17 mouse cellular contexts compared by ENCODE assay signal in the genomic region with DNA sequence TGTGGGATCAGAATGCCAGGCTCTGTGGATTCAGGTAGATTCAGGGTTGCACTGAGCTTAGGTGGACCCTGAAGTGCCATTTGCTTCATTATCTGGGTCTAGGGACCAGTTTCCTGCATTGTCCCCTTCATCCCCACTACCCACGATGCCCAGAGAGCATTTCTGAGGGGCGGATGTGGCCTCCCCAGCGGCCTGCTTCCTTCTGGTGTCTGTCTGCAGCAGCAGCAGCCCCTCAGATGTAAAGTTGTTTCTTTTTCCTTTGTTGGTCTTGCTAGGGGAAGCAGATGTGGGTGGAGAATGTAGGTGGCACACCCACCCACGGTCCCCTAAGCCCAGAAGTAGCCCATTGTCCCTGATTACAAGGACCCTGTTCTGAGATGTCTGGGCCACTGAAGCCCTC.
DNase-seq lines count a peak whose midpoint lies in the region; ATAC-seq and TF ChIP-seq lines count a peak whose summit lies in the region.
"Had no signal": no experiment of that assay in that cellular context is flagged by ENCODE, and none has a peak within 500 bp of the region (broad histone marks: within the 10 kb centered on the region; RNA-seq: fewer than 3 reads in every experiment).

No protein-coding gene starts in this region.

- no peaks in the 10 kb centered on the region for H3K36me3 ChIP-seq in hindbrain, embryonic 10.5 days
- no peaks in the 10 kb centered on the region for H3K36me3 ChIP-seq in hindbrain, embryonic 13.5 days
- H3K36me3 ChIP-seq in forebrain, embryonic 10.5 days (replicated peaks), result no peaks in the 10 kb centered on the region
- no peaks in the 10 kb centered on the region for H3K36me3 ChIP-seq in heart, adult 2 months (ENCODE audit: control insufficient read depth, insufficient read depth, low read length)
- H3K36me3 ChIP-seq: heart, embryonic 15.5 days; hindbrain, embryonic 15.5 days; liver, embryonic 15.5 days; midbrain, embryonic 15.5 days; neural tube, embryonic 12.5 days had no signal

- H3K27ac ChIP-seq in hindbrain, embryonic 10.5 days, result peak overlapping the region; percentile 45
- no peak overlapping the region for H3K27ac ChIP-seq in hindbrain, embryonic 13.5 days
- H3K27ac ChIP-seq in bone marrow, adult 2 months (ENCODE audit: control insufficient read depth, insufficient read depth, low read depth, low read length, poor library complexity), result peak overlapping the region; percentile 68
- no peak overlapping the region for H3K27ac ChIP-seq in forebrain, embryonic 10.5 days
- no peak overlapping the region for H3K27ac ChIP-seq in heart, adult 2 months
- H3K27ac ChIP-seq: heart, embryonic 15.5 days; hindbrain, embryonic 15.5 days; liver, embryonic 15.5 days; midbrain, embryonic 15.5 days; neural tube, embryonic 12.5 days had no signal

- no peak for ATAC-seq in hindbrain, embryonic 13.5 days (ENCODE audit: low FRiP score)
- ATAC-seq: midbrain, embryonic 15.5 days had no signal

- TF ChIP-seq EP300 in heart, adult 2 months (IDR thresholded peaks at IDR 0.05; ENCODE audit: insufficient read depth, low read depth, low read length), result no peak

- no peaks in the 10 kb centered on the region for H3K9me3 ChIP-seq in hindbrain, embryonic 10.5 days
- no peaks in the 10 kb centered on the region for H3K9me3 ChIP-seq in hindbrain, embryonic 13.5 days
- no peaks in the 10 kb centered on the region for H3K9me3 ChIP-seq in forebrain, embryonic 10.5 days
- H3K9me3 ChIP-seq: heart, embryonic 15.5 days; hindbrain, embryonic 15.5 days; liver, embryonic 15.5 days; midbrain, embryonic 15.5 days; neural tube, embryonic 12.5 days had no signal

- no peaks in the 10 kb centered on the region for H3K79me2 ChIP-seq in heart, adult 2 months (replicated peaks; ENCODE audit: control insufficient read depth, insufficient read depth, low read length)

- no peaks in the 10 kb centered on the region for H3K27me3 ChIP-seq in hindbrain, embryonic 10.5 days (ENCODE audit: insufficient read depth, poor library complexity, severe bottlenecking)
- no peaks in the 10 kb centered on the region for H3K27me3 ChIP-seq in hindbrain, embryonic 13.5 days
- H3K27me3 ChIP-seq in forebrain, embryonic 10.5 days (ENCODE audit: poor library complexity, severe bottlenecking), result no peaks in the 10 kb centered on the region
- H3K27me3 ChIP-seq in heart, adult 2 months (ENCODE audit: control insufficient read depth, insufficient read depth, low read length), result no peaks in the 10 kb centered on the region
- H3K27me3 ChIP-seq: heart, embryonic 15.5 days; hindbrain, embryonic 15.5 days; liver, embryonic 15.5 days; midbrain, embryonic 15.5 days; neural tube, embryonic 12.5 days had no signal

- 60% methylated on average over 4 of the region's 4 CpGs for WGBS in hindbrain, embryonic 10.5 days
- 69% methylated on average over 4 of the region's 4 CpGs for WGBS in hindbrain, embryonic 13.5 days
- 21% methylated on average over 4 of the region's 4 CpGs for WGBS in bone marrow, adult 2 months
- 77% methylated on average over 4 of the region's 4 CpGs for WGBS in forebrain, embryonic 10.5 days
- WGBS in heart, adult 2 months, result 48% methylated on average over 4 of the region's 4 CpGs

- no peak overlapping the region for H3K4me3 ChIP-seq in hindbrain, embryonic 10.5 days
- H3K4me3 ChIP-seq in hindbrain, embryonic 13.5 days, result no peak overlapping the region
- no peak overlapping the region for H3K4me3 ChIP-seq in bone marrow, adult 2 months (replicated peaks; ENCODE audit: control insufficient read depth, low read depth, low read length)
- H3K4me3 ChIP-seq in forebrain, embryonic 10.5 days, result no peak overlapping the region
- H3K4me3 ChIP-seq in heart, adult 2 months, result no peak overlapping the region
- H3K4me3 ChIP-seq: erythroblast, embryonic 14.5 days; heart, embryonic 15.5 days; hindbrain, embryonic 15.5 days; liver, embryonic 15.5 days; midbrain, embryonic 15.5 days; neural tube, embryonic 12.5 days had no signal

- H3K9ac ChIP-seq in hindbrain, embryonic 13.5 days, result no peak overlapping the region
- H3K9ac ChIP-seq in heart, adult 2 months (ENCODE audit: low read depth, low read length), result no peak overlapping the region
- H3K9ac ChIP-seq: heart, embryonic 15.5 days; hindbrain, embryonic 15.5 days; liver, embryonic 15.5 days; midbrain, embryonic 15.5 days; neural tube, embryonic 12.5 days had no signal

- intact Hi-C loops in heart, adult 2 months (cut with DNase I), result no loop called here

- no peak for TF ChIP-seq POLR2A in bone marrow, adult 2 months (IDR thresholded peaks at IDR 0.05; ENCODE audit: borderline replicate concordance, control insufficient read depth, low read depth, low read length)
- TF ChIP-seq POLR2A in heart, adult 2 months (IDR thresholded peaks at IDR 0.05; ENCODE audit: insufficient read depth, low read depth, low read length), result no peak

- no peak overlapping the region for H3K4me2 ChIP-seq in hindbrain, embryonic 13.5 days
- H3K4me2 ChIP-seq: heart, embryonic 15.5 days; hindbrain, embryonic 15.5 days; liver, embryonic 15.5 days; midbrain, embryonic 15.5 days; neural tube, embryonic 12.5 days had no signal

- no peak for DNase-seq in hindbrain, embryonic 10.5 days (ENCODE audit: low spot score)
- peak; percentile 45 to 57 for DNase-seq in B cell, adult 2 months
- peak; percentile 73 for DNase-seq in thymus, postnatal 0 days (ENCODE audit: low spot score)
- DNase-seq in forebrain, embryonic 10.5 days (ENCODE audit: extremely low spot score, low spot score), result no peak
- no peak for DNase-seq in layer of hippocampus, postnatal 10 days (ENCODE audit: low spot score in 2 of 2)
- no peak for DNase-seq in heart, adult 2 months
- DNase-seq: embryo, embryonic 11 days; gastrocnemius, postnatal 36 days; lung, postnatal 4 days had no signal

- no peak for TF ChIP-seq CTCF in bone marrow, adult 2 months (IDR thresholded peaks at IDR 0.05; ENCODE audit: control insufficient read depth, insufficient read depth, low read length)
- TF ChIP-seq CTCF in heart, adult 2 months (IDR thresholded peaks at IDR 0.05), result no peak

- peaks cover 32% of the 10 kb centered on the region for H3K4me1 ChIP-seq in hindbrain, embryonic 10.5 days (replicated peaks)
- H3K4me1 ChIP-seq in hindbrain, embryonic 13.5 days (replicated peaks), result peaks cover 29% of the 10 kb centered on the region
- H3K4me1 ChIP-seq in bone marrow, adult 2 months (ENCODE audit: control insufficient read depth, insufficient read depth, low read length), result peaks cover 10% of the 10 kb centered on the region
- H3K4me1 ChIP-seq in forebrain, embryonic 10.5 days, result peaks cover 31% of the 10 kb centered on the region
- no peaks in the 10 kb centered on the region for H3K4me1 ChIP-seq in heart, adult 2 months (ENCODE audit: control insufficient read depth, insufficient read depth, low read length)
- H3K4me1 ChIP-seq: liver, embryonic 15.5 days had no signal

Comparison
In these comparisons a context has a peak if more than half of its experiments do, and no peak if none do; other contexts are left out.
1. H3K27ac ChIP-seq: peak in hindbrain, embryonic 10.5 days (single experiment) and bone marrow, adult 2 months (single experiment); none in hindbrain, embryonic 13.5 days (single experiment), forebrain, embryonic 10.5 days (single experiment) and heart, adult 2 months (single experiment).
2. DNase-seq: peak in B cell, adult 2 months (2 of 2) and thymus, postnatal 0 days (single experiment); none in hindbrain, embryonic 10.5 days (single experiment), forebrain, embryonic 10.5 days (single experiment), layer of hippocampus, postnatal 10 days (0 of 2) and heart, adult 2 months (0 of 2).